Mouse (Mus musculus) bone marrow, adult 2 months (tissue): ENCODE results near the gene Rbm4b.

Experiments
- CTCF ChIP-seq: fragments of 200-500 bp; IDR thresholded peaks from 2 replicates; pipeline ENCODE4 v1.5.1; 2011; ENCODE audit warnings: low read length, control low read depth; ENCODE audit not compliant: control insufficient read depth, insufficient read depth
- POLR2A ChIP-seq: fragments of 200-500 bp; IDR thresholded peaks from 2 replicates; pipeline ENCODE4 v1.6.1; 2011; ENCODE audit warnings: low read depth, mild to moderate bottlenecking, control low read depth, low read length, borderline replicate concordance; ENCODE audit not compliant: control insufficient read depth

GRCm38 (mm10) chr19:4720671-4721244 is 35.5 kb upstream of the Rbm4b start:
- TF ChIP-seq CTCF, result no peak
- TF ChIP-seq POLR2A, result no peak
